Mouse (Mus musculus) heart, embryonic 15.5 days (tissue): Measurements from ENCODE around the gene Dst. TPM values are rescaled to one million over a fixed set of nuclear protein-coding genes. Genes with fewer than 3 reads are reported as not detected.

Experiments used
- ATAC-seq: fragments of 200-750 bp; cut with Nextera tagmentation; replicated peaks from 2 replicates; pipeline ENCODE4 v1.8.0; 2017; ENCODE audit warnings: low read depth, moderate TSS enrichment; ENCODE audit not compliant: insufficient number of reproducible peaks, insufficient read depth, low FRiP score
- H3K27ac ChIP-seq: fragments of 300-500 bp; sonication (generic); 2 replicates; pipeline ENCODE4 v1.5.1; 2015; ENCODE audit warnings: mild to moderate bottlenecking, inconsistent platforms
- H3K27me3 ChIP-seq: fragments of 300-500 bp; sonication (generic); 2 replicates; pipeline ENCODE4 v1.6.1; 2015; ENCODE audit warnings: inconsistent platforms
- H3K36me3 ChIP-seq: fragments of 300-500 bp; sonication (generic); 2 replicates; pipeline ENCODE4 v1.6.1; 2015; ENCODE audit warnings: mild to moderate bottlenecking, inconsistent platforms
- H3K4me1 ChIP-seq: fragments of 300-500 bp; sonication (generic); replicated peaks from 2 replicates; pipeline ENCODE4 v1.6.1; 2015; ENCODE audit warnings: inconsistent platforms
- H3K4me2 ChIP-seq: fragments of 300-500 bp; sonication (generic); 2 replicates; pipeline ENCODE4 v1.6.1; 2015; ENCODE audit warnings: inconsistent platforms, mild to moderate bottlenecking, moderate library complexity
- H3K4me3 ChIP-seq: fragments of 300-500 bp; sonication (generic); 2 replicates; pipeline ENCODE4 v1.5.1; 2015; ENCODE audit warnings: mild to moderate bottlenecking, inconsistent platforms
- H3K9ac ChIP-seq: fragments of 300-500 bp; sonication (generic); 2 replicates; pipeline ENCODE4 v1.6.1; 2015; ENCODE audit warnings: mild to moderate bottlenecking, inconsistent platforms
- H3K9me3 ChIP-seq: fragments of 300-500 bp; sonication (generic); replicated peaks from 2 replicates; pipeline ENCODE4 v1.6.1; 2016; ENCODE audit warnings: inconsistent platforms
- WGBS: fragments of 180-500 bp; shearing (Covaris S2); methylation state at CpG from one replicate; pipeline ENCODE4 v1.1.7; 2015; ENCODE audit warnings: mixed read lengths; 5-methylcytosine and 5-hydroxymethylcytosine counted together
- polyA plus RNA-seq: library from polyadenylated mRNA; unstranded; fragments of >200 nt; fragmentation: Nextera tagmentation; extraction: Ambion mirVana; gene quantifications from 2 replicates; pipeline ENCODE4 v1.2.1, GENCODE M21; 2015

Dst gene
- polyA plus RNA-seq, 1 experiment from 2014 or later = 21.4 TPM

DNA sequence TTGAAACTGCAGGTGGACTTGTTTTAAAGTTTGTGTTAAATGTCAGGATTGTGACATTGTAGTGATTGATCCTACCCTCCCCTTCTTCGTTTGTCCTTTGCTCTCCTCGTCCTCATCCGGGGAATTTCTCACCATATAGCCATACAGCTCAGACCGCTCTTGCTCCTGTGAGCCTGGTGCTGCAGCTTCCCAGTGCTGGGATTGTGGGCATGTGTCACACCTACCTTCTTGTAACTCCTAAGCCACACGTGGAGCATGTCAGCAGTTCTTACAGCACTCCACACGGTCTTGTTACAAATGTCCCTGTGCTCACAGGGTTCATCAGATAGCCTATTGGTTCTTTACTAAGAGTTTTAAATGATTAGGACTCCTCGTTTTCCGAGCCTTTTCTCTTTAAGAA, 196.8 kb downstream of the Dst start:
- WGBS = 19% methylated on average over 8 of the region's 8 CpGs
- no peak overlapping the region for H3K9ac ChIP-seq
- H3K27ac ChIP-seq = peak overlapping the region; percentile 42; the same call in 1 of the 2 replicates
- no peak for ATAC-seq
- H3K36me3 ChIP-seq = no peaks in the 10 kb centered on the region
- no peaks in the 10 kb centered on the region for H3K27me3 ChIP-seq
- H3K4me2 ChIP-seq = 0 out of 2 replicates have a peak overlapping the region, but pooled peaks have one; percentile 28
- H3K4me1 ChIP-seq = peaks cover 38% of the 10 kb centered on the region
- H3K4me3 ChIP-seq = no peak overlapping the region
- H3K9me3 ChIP-seq = 0 out of 2 replicates have a peak, but pooled peaks cover 2% of the 10 kb centered on the region

DNA sequence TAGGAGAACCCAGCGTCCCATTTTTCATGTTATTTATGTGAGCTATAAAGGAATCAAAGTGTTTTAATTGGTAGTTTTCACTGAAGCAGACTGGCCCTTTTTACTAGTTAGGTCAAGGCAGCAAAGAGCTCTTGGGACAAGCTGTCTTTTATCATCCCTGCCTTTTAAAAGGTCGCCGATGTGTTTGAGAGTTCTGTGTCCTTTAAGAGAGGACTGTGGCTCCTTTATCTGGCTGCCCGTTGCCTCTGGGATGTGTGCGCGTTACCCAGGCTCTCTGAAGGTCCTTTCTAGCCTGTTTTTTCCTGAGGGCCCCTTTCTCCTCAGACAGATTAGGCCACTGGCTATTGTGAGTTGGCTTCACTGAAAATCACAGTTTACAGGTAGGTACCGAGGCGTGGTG, 198.6 kb downstream of the Dst start:
- peak overlapping the region; percentile 22 for H3K4me2 ChIP-seq
- H3K27ac ChIP-seq = peak overlapping the region; percentile 44
- no peak overlapping the region for H3K9ac ChIP-seq
- H3K4me3 ChIP-seq = no peak overlapping the region
- no peaks in the 10 kb centered on the region for H3K27me3 ChIP-seq
- no peak for ATAC-seq
- H3K4me1 ChIP-seq = peaks cover 49% of the 10 kb centered on the region
- H3K9me3 ChIP-seq = 0 out of 2 replicates have a peak, but pooled peaks cover 2% of the 10 kb centered on the region
- WGBS = 25% methylated on average over 8 of the region's 8 CpGs
- no peaks in the 10 kb centered on the region for H3K36me3 ChIP-seq

- peak overlapping the region; percentile 22 for H3K4me2 ChIP-seq
- no peak overlapping the region for H3K9ac ChIP-seq
- H3K4me1 ChIP-seq = peaks cover 49% of the 10 kb centered on the region
- H3K27ac ChIP-seq = peak overlapping the region; percentile 44
- H3K4me3 ChIP-seq = no peak overlapping the region
- no peaks in the 10 kb centered on the region for H3K36me3 ChIP-seq
- H3K27me3 ChIP-seq = no peaks in the 10 kb centered on the region
- 48% methylated on average over 8 of the region's 8 CpGs for WGBS
- ATAC-seq = no peak
- 0 out of 2 replicates have a peak, but pooled peaks cover 2% of the 10 kb centered on the region for H3K9me3 ChIP-seq
These were observed 199.1 kb downstream of the Dst start for GRCm38 (mm10) chr1:34107076-34107475.

DNA sequence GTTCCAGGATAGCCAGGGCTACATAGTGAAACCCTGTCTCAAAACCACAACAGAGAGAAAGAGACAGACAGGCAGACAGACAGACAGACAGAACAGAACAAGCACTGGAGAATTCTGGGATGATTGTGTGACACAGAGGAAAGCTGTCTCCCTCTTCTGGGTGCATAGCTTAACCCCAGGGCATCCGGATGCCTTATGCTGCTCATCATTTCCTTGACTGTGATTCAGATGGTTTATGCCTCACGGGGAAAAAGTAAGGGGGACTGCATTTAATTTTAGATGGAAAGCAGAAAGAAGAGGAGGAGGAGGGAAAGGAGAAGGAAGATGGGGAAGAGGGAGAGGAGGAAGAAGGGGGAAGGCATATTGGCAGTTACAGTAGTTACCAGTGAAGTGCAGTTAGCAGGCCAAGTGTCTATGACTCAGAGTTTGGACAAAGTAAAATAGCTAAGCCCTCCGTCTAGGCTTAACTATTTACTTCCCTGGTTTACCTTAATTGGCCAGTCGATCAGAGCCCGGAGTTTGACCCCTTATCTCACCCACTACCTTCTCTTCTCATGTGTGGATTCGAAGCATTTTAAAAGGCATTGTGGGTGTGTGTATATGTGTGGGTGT, 201.7 kb downstream of the Dst start:
- no peaks in the 10 kb centered on the region for H3K27me3 ChIP-seq
- WGBS = 58% methylated on average over 6 of the region's 6 CpGs
- no peak for ATAC-seq
- H3K9ac ChIP-seq = no peak overlapping the region
- H3K4me1 ChIP-seq = peaks cover 41% of the 10 kb centered on the region
- H3K9me3 ChIP-seq = no peaks in the 10 kb centered on the region
- no peak overlapping the region for H3K4me2 ChIP-seq
- H3K4me3 ChIP-seq = no peak overlapping the region
- no peak overlapping the region for H3K27ac ChIP-seq
- H3K36me3 ChIP-seq = no peaks in the 10 kb centered on the region

DNA sequence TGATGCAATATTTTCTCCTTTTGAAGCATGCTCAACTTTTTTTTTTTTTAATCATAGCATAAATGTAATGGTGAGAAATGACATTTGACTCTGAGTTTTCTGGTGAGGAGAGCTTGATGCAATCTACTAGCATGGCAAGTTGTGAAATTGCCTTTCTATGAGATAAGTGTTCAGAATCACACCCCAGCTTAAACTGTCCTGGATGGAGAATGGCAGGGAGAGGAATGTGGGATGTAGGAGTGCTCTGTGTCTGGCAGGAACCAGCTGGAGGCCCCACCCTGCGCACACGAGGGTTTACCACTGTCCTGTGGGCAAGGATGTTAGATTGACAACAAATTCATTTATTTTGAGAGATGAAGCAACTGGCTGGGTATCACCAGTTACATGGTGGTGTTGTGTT, 202.8 kb downstream of the Dst start:
- WGBS = 31% methylated on average over 2 of the region's 2 CpGs
- Histone ChIP-seq H3K4me2 (no peak overlapping the region), H3K27me3 (no peaks in the 10 kb centered on the region), H3K4me3 (no peak overlapping the region), H3K9me3 (no peaks in the 10 kb centered on the region), H3K9ac (no peak overlapping the region), H3K27ac (no peak overlapping the region), H3K4me1 (peaks cover 40% of the 10 kb centered on the region), H3K36me3 (no peaks in the 10 kb centered on the region)
- no peak; the same call in 1 of the 2 replicates for ATAC-seq

- no peaks in the 10 kb centered on the region for H3K36me3 ChIP-seq
- no peak overlapping the region for H3K4me2 ChIP-seq
- WGBS = 84% methylated on average over 2 of the region's 2 CpGs
- no peaks in the 10 kb centered on the region for H3K9me3 ChIP-seq
- ATAC-seq = no peak
- no peak overlapping the region for H3K9ac ChIP-seq
- H3K4me1 ChIP-seq = peaks cover 44% of the 10 kb centered on the region
- no peaks in the 10 kb centered on the region for H3K27me3 ChIP-seq
- no peak overlapping the region for H3K27ac ChIP-seq
- no peak overlapping the region for H3K4me3 ChIP-seq
These were observed 203.9 kb downstream of the Dst start for GRCm38 (mm10) chr1:34111954-34112353.

GRCm38 (mm10) chr1:34116444-34116843, 208.4 kb downstream of the Dst start:
- Histone ChIP-seq H3K9me3 (no peaks in the 10 kb centered on the region), H3K27me3 (no peaks in the 10 kb centered on the region), H3K9ac (no peak overlapping the region), H3K4me2 (peak overlapping the region; percentile 32), H3K36me3 (no peaks in the 10 kb centered on the region), H3K4me1 (peaks cover 33% of the 10 kb centered on the region), H3K4me3 (no peak overlapping the region), H3K27ac (peak overlapping the region; percentile 44; the same call in 1 of the 2 replicates)
- WGBS = 38% methylated on average over 11 of the region's 11 CpGs
- no peak for ATAC-seq

DNA sequence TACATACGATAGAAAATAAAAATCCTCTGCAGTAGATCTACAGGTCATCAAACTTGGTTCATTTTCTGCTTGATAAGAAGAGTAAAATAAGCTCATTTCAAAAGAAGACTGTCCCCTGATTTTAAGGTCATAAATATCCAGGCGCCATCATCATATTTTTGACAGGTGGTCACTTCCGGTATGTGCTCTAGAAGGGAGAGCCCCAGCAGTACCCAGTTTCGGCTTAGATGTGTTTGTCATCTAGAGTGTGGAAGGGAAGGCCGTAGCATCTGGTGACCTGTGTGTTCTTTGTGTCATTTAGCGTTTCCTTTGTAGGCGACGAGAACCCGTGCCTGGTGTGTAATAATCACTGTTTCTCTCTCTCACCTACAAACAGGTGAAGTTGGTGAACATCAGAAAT, 209.0 kb downstream of the Dst start:
- no peak overlapping the region for H3K4me3 ChIP-seq
- peak overlapping the region; percentile 44; the same call in 1 of the 2 replicates for H3K27ac ChIP-seq
- no peaks in the 10 kb centered on the region for H3K27me3 ChIP-seq
- H3K4me2 ChIP-seq = no peak overlapping the region
- H3K9ac ChIP-seq = no peak overlapping the region
- H3K9me3 ChIP-seq = no peaks in the 10 kb centered on the region
- no peaks in the 10 kb centered on the region for H3K36me3 ChIP-seq
- 79% methylated on average over 9 of the region's 9 CpGs for WGBS
- H3K4me1 ChIP-seq = peaks cover 39% of the 10 kb centered on the region
- ATAC-seq = no peak

DNA sequence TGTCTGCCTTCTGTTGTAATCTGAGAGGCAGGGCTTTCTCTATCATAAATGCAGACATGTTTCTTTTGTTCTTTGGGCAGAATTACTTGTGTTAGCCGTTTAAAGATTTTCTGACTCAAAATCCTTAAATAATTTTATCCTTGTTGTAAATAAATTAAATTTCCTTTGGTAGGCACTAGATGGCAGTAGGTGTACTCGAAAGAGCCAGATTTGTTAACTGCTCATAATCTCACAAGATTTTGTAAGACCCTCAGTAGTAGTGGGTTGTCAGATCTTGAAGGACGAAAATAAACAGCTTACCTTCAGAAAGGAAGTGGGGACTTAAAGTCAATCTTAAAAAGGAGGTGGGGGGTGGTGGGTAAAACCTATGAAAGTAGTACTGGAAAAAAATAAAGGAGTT, 209.7 kb downstream of the Dst start:
- Histone ChIP-seq H3K9me3 (no peaks in the 10 kb centered on the region), H3K27me3 (no peaks in the 10 kb centered on the region), H3K4me2 (no peak overlapping the region), H3K4me1 (peaks cover 43% of the 10 kb centered on the region), H3K4me3 (no peak overlapping the region), H3K9ac (no peak overlapping the region), H3K36me3 (no peaks in the 10 kb centered on the region), H3K27ac (no peak overlapping the region)
- no peak for ATAC-seq
- 31% methylated on average over 3 of the region's 3 CpGs for WGBS

DNA sequence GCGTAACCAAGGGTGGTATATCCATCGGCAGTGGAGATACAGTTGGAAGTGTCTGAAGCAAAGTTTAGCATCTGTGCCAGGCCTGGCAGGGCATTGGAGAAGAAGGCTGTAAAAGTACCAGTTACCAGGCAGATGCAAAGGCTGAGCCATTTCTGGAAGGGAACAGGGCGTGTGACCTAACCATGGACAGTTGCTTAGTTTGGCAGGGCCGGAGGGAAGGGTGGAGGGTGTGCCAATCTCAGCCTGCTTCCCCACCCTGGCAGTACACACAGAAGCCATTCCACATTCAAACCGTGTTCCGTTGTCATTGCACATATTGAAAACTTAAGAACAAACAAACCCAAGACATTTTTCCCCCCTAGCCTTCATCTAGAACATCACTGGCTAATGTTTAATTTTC, 212.0 kb downstream of the Dst start:
- Histone ChIP-seq H3K27ac (peak overlapping the region; percentile 82), H3K9me3 (no peaks in the 10 kb centered on the region), H3K27me3 (no peaks in the 10 kb centered on the region), H3K36me3 (no peaks in the 10 kb centered on the region), H3K4me2 (no peak overlapping the region), H3K9ac (no peak overlapping the region), H3K4me1 (peaks cover 58% of the 10 kb centered on the region), H3K4me3 (no peak overlapping the region)
- 75% methylated on average over 6 of the region's 6 CpGs for WGBS
- ATAC-seq = no peak

- no peaks in the 10 kb centered on the region for H3K27me3 ChIP-seq
- peaks cover 57% of the 10 kb centered on the region for H3K4me1 ChIP-seq
- ATAC-seq = no peak
- H3K36me3 ChIP-seq = no peaks in the 10 kb centered on the region
- WGBS = 38% methylated on average over 6 of the region's 6 CpGs
- peak overlapping the region; percentile 42 for H3K4me3 ChIP-seq
- peak overlapping the region; percentile 63 for H3K4me2 ChIP-seq
- H3K27ac ChIP-seq = peak overlapping the region; percentile 82
- peak overlapping the region; percentile 49 for H3K9ac ChIP-seq
- H3K9me3 ChIP-seq = no peaks in the 10 kb centered on the region
These were observed 212.6 kb downstream of the Dst start for GRCm38 (mm10) chr1:34120602-34121001.
